Mouse (Mus musculus) embryonic facial prominence, embryonic 12.5 days (tissue): ENCODE measurements around the gene Stard13. TPM values are rescaled to one million over a fixed set of nuclear protein-coding genes. Genes with fewer than 3 reads are reported as not detected.

Source experiments
- ATAC-seq: fragments of 200-750 bp; cut with Nextera tagmentation; 2 replicates; pipeline ENCODE4 v1.8.0; 2017; ENCODE audit not compliant: insufficient number of reproducible peaks, insufficient read depth, low FRiP score, low TSS enrichment
- H3K27ac ChIP-seq: fragments of 300-500 bp; sonication (generic); 2 replicates; pipeline ENCODE4 v1.5.1; 2016; ENCODE audit warnings: mild to moderate bottlenecking
- H3K27me3 ChIP-seq: fragments of 300-500 bp; sonication (generic); 2 replicates; pipeline ENCODE4 v1.6.1; 2016; ENCODE audit warnings: mild to moderate bottlenecking, moderate library complexity
- H3K36me3 ChIP-seq: fragments of 300-500 bp; sonication (generic); 2 replicates; pipeline ENCODE4 v1.6.1; 2016; ENCODE audit warnings: mild to moderate bottlenecking
- H3K4me1 ChIP-seq: fragments of 300-500 bp; sonication (generic); 2 replicates; pipeline ENCODE4 v1.6.1; 2016
- H3K4me2 ChIP-seq: fragments of 300-500 bp; sonication (generic); replicated peaks from 2 replicates; pipeline ENCODE4 v1.6.1; 2016; ENCODE audit warnings: mild to moderate bottlenecking, moderate library complexity
- H3K4me3 ChIP-seq: fragments of 300-500 bp; sonication (generic); 2 replicates; pipeline ENCODE4 v1.5.1; 2016; ENCODE audit warnings: mild to moderate bottlenecking
- H3K9ac ChIP-seq: fragments of 300-500 bp; sonication (generic); 2 replicates; pipeline ENCODE4 v1.6.1; 2016; ENCODE audit warnings: mild to moderate bottlenecking, moderate library complexity
- H3K9me3 ChIP-seq: fragments of 300-500 bp; sonication (generic); 2 replicates; pipeline ENCODE4 v1.6.1; 2016; ENCODE audit warnings: mild to moderate bottlenecking, moderate library complexity
- WGBS: fragments of 180-500 bp; shearing (Covaris S2); methylation state at CpG from one replicate; pipeline ENCODE4 v1.1.7; 2016; 5-methylcytosine and 5-hydroxymethylcytosine counted together
- polyA plus RNA-seq: library from polyadenylated mRNA; unstranded; fragments of >200 nt; fragmentation: Nextera tagmentation; extraction: Ambion mirVana; gene quantifications from 2 replicates; pipeline ENCODE4 v1.2.1, GENCODE M21; 2016

The Stard13 gene
- polyA plus RNA-seq, 1 experiment from 2014 or later: 7.6 TPM

DNA sequence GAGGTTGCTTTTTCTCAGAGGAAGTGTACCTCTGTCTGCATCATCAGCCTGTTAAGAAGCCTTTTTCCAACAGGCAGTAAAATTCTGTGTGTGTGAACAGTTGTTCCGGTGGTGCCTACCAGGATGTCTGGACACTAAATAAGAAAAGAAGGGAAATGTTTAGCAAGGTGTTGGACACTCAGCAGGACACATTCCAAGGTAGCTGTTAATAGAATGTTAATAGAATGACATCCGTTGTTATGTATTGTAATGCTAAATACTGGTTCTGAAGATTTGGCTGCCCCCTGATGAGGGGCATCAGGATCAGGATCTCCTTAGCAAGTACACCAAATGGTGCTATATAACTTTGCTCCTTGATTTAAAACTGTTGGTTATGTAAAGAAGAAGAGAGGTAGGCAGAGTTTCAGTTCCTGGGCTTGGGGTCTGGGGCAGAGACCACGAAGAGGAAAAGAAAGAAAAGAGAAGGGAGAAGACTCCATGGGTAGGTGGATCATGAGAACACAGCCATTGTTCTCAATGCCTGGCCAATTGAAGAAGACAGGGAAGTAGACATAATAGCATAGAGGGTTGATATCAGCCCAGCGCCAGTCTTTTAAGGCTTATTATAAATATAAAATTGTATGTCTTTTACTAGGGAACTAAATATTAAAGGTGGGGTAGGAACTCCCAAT, 9.8 kb downstream of the Stard13 start:
- H3K9me3 ChIP-seq: no peaks in the 10 kb centered on the region
- H3K27ac ChIP-seq: no peak overlapping the region
- H3K27me3 ChIP-seq: no peaks in the 10 kb centered on the region
- no peaks in the 10 kb centered on the region for H3K4me1 ChIP-seq
- no peak overlapping the region for H3K4me2 ChIP-seq
- no peak overlapping the region for H3K4me3 ChIP-seq
- ATAC-seq: no peak
- H3K36me3 ChIP-seq: no peaks in the 10 kb centered on the region
- no peak overlapping the region for H3K9ac ChIP-seq
- WGBS: 67% methylated on average over 4 of the region's 4 CpGs

DNA sequence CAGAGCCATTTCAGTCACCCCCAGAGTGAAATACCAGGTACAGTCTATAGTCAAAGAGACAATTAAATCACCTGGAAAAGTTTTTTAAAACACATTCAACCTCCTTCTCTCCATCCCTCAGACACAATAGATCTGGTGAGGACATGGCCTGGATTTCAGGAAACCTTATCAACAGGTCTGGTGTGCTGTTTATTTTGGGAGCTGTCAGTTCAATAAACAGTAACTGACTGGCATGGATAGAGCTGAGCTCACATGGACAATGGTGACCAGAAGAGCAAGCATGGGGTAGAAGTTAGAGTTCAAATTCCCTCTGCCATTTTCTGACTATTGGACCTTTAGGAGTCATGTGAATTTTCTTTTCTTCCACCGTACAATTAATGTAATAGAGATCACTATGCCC, 10.8 kb downstream of the Stard13 start:
- 97% methylated on average over 1 of the region's 1 CpGs for WGBS
- H3K36me3 ChIP-seq: no peaks in the 10 kb centered on the region
- no peak for ATAC-seq
- no peak overlapping the region for H3K27ac ChIP-seq
- no peak overlapping the region for H3K4me2 ChIP-seq
- H3K27me3 ChIP-seq: no peaks in the 10 kb centered on the region
- H3K4me1 ChIP-seq: no peaks in the 10 kb centered on the region
- H3K4me3 ChIP-seq: no peak overlapping the region
- no peak overlapping the region for H3K9ac ChIP-seq
- no peaks in the 10 kb centered on the region for H3K9me3 ChIP-seq

DNA sequence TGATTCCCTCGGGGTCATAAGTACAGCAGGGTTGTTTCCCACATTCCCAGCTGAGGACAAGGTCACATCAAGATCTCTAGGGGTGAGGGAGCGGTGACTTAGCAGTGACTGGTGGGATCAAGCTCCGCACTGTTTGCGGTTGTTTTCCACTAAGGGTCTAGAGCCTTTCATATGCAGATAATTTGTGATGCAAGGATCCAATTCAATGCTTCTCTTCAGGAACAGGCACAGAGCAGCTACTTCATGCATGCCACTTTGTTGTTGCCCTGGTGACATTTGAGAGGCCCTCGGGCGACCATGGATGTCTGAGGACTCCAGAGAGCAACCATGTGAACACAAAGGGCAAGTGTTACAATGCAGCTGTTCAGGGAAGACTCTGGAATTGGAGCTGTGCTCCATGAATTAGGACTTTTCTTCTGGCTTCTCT, 14.9 kb downstream of the Stard13 start:
- Histone ChIP-seq H3K4me2 (no peak overlapping the region), H3K4me3 (no peak overlapping the region), H3K4me1 (0 out of 2 replicates have a peak, but pooled peaks cover 5% of the 10 kb centered on the region), H3K36me3 (no peaks in the 10 kb centered on the region), H3K9me3 (no peaks in the 10 kb centered on the region), H3K9ac (no peak overlapping the region), H3K27me3 (no peaks in the 10 kb centered on the region), H3K27ac (0 out of 2 replicates have a peak overlapping the region, but pooled peaks have one; percentile 23)
- 24% methylated on average over 6 of the region's 6 CpGs for WGBS
- no peak for ATAC-seq

DNA sequence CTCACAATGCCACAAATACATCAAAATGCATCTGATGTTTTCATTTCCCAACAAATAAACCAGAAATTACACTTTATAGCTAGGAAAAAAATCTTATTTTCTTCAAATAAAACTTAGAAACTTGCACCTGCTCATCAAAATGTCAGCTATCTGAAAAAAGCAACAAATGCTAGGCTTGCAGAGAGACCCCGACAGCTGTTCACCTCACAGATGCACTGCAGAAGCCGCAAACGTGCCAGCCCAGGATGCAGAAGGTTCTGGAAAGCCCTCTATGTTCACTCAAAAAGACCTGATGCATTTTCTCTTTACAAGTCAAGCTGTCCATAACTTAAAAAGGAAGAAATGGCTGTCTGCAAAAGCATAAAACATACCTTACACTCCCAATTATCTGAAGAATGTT, 20.5 kb downstream of the Stard13 start:
- Histone ChIP-seq H3K4me2 (no peak overlapping the region), H3K36me3 (no peaks in the 10 kb centered on the region), H3K27ac (no peak overlapping the region), H3K4me1 (0 out of 2 replicates have a peak, but pooled peaks cover 5% of the 10 kb centered on the region), H3K9ac (no peak overlapping the region), H3K9me3 (no peaks in the 10 kb centered on the region), H3K27me3 (no peaks in the 10 kb centered on the region), H3K4me3 (no peak overlapping the region)
- ATAC-seq: no peak
- 88% methylated on average over 3 of the region's 3 CpGs for WGBS

DNA sequence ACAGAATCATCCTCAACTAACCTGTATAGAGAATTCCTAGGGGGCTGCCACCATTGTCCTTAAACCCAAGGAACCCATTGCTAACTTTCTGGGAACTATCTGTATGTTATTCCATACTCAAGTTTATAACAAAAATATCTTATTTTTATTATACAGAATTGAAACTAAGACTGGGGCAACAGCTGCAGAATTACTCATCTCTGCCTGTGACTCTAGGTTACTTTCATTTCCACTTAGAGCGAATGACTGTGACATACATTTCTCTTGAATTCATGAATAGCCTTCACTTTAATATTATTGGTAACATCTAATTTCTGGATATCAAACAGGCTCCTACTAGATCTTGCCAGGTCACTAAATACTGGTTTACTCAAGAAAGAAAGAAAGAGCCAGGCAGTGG, 22.8 kb downstream of the Stard13 start:
- Histone ChIP-seq H3K9me3 (no peaks in the 10 kb centered on the region), H3K4me2 (no peak overlapping the region), H3K36me3 (no peaks in the 10 kb centered on the region), H3K4me1 (no peaks in the 10 kb centered on the region), H3K4me3 (no peak overlapping the region), H3K9ac (no peak overlapping the region), H3K27me3 (no peaks in the 10 kb centered on the region), H3K27ac (no peak overlapping the region)
- ATAC-seq: no peak
- WGBS: 87% methylated on average over 1 of the region's 1 CpGs

DNA sequence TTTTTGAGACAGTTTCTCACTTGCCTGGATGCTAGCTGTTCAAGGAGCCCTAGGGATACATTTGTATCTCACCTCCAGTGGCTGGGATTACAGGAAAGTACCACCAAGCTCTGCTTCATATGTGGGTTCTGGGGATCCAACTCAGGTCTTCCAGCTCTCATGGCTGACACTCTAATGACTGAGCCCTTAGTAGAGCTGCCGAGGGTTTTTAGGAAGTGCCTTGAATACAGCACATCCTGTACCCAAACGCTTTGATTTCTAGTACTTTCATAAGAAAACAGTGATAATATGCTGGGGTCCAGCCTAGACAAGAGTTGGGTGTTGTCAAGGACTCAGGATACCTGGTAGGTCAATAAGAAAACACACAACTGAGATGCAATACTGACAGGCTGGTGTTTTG, 23.6 kb downstream of the Stard13 start:
- no peaks in the 10 kb centered on the region for H3K36me3 ChIP-seq
- H3K27ac ChIP-seq: no peak overlapping the region
- H3K9ac ChIP-seq: no peak overlapping the region
- H3K4me2 ChIP-seq: no peak overlapping the region
- no peaks in the 10 kb centered on the region for H3K4me1 ChIP-seq
- H3K4me3 ChIP-seq: no peak overlapping the region
- no peaks in the 10 kb centered on the region for H3K9me3 ChIP-seq
- 91% methylated on average over 2 of the region's 2 CpGs for WGBS
- no peaks in the 10 kb centered on the region for H3K27me3 ChIP-seq
- ATAC-seq: no peak

DNA sequence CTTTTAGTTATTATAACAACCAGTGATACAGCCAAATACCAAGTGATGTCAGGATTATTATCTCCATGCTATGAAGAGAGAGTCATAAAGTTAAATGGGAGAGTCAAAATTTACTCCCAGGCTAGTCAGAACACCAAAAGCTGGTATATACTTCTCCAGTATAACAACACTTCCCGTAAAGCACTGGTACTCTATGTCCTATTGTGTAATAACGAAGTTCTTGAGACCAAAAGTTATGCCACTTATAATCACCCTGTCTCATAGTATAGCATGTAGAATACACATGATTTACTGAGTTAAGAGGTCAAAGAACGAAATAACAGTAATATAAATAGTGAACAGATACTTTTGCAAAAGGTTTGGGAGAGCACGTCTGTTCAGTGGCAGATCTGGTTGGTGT, 28.6 kb downstream of the Stard13 start:
- no peaks in the 10 kb centered on the region for H3K4me1 ChIP-seq
- H3K9me3 ChIP-seq: 0 out of 2 replicates have a peak, but pooled peaks cover 3% of the 10 kb centered on the region
- no peak overlapping the region for H3K9ac ChIP-seq
- no peak overlapping the region for H3K27ac ChIP-seq
- no peak for ATAC-seq
- H3K27me3 ChIP-seq: no peaks in the 10 kb centered on the region
- no peak overlapping the region for H3K4me3 ChIP-seq
- no peak overlapping the region for H3K4me2 ChIP-seq
- WGBS: 87% methylated on average over 4 of the region's 4 CpGs
- no peaks in the 10 kb centered on the region for H3K36me3 ChIP-seq

DNA sequence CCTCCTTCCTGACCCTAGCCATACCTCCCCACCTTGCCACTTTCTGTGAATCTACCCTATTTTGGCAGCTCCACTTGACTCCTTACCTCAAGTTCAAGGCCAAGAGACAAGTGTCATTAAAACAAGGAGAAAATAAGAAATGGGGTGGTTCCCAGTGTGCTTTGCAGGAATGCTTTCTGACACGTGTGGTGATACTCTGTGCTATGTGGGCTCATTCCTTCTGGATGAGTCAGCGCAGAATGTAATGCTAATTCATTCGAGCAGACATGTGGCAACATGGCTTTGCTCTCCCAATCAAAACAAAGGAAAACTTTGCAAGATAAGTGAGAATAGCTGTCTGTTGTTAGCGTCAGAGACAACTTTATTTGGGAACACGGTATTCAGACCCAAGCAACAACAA, 30.7 kb downstream of the Stard13 start:
- Histone ChIP-seq H3K27me3 (no peaks in the 10 kb centered on the region), H3K9me3 (0 out of 2 replicates have a peak, but pooled peaks cover 3% of the 10 kb centered on the region), H3K4me3 (no peak overlapping the region), H3K4me2 (no peak overlapping the region), H3K9ac (no peak overlapping the region), H3K4me1 (no peaks in the 10 kb centered on the region), H3K36me3 (no peaks in the 10 kb centered on the region), H3K27ac (no peak overlapping the region)
- 64% methylated on average over 5 of the region's 5 CpGs for WGBS
- ATAC-seq: no peak

DNA sequence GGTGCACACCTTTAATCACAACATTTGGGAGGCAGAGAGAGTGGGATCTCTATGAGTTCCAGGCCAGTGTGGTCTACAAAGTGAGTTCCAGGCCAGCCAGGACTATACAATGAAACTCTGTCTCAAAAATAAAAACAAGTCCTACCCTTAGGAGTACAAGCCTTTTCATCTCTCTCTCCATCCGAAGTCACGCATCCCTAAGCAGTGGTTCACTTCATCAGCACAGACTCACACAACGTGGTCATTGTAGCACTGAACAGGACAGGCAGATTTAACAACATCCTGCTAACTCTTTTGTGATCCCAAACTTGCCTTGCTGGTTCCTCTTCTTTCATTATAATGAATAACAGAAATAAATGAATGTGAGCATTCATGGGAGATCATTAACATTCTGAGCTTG, 32.4 kb downstream of the Stard13 start:
- no peak overlapping the region for H3K4me2 ChIP-seq
- H3K9ac ChIP-seq: no peak overlapping the region
- H3K4me3 ChIP-seq: no peak overlapping the region
- no peak for ATAC-seq
- H3K36me3 ChIP-seq: no peaks in the 10 kb centered on the region
- 58% methylated on average over 3 of the region's 3 CpGs for WGBS
- H3K27ac ChIP-seq: no peak overlapping the region
- no peaks in the 10 kb centered on the region for H3K27me3 ChIP-seq
- H3K9me3 ChIP-seq: 0 out of 2 replicates have a peak, but pooled peaks cover 3% of the 10 kb centered on the region
- no peaks in the 10 kb centered on the region for H3K4me1 ChIP-seq

DNA sequence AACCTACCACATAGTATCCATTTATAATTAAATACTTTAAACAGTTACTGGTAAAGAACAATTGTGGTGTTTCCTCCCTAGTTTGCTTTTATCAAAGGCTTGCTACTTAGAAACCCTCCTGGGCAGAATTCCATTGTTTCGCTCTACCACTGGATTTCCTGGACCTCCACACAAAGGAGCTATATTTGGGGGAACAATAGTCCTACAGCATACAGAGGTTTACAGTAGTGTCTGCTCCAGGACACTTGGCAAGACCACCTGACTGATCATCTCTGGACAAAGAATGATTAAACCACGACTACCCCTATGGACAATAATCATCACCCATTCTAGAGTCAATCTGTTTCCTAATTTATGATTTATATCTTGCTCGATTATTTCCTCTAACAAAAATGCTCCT, 34.4 kb downstream of the Stard13 start:
- Histone ChIP-seq H3K9me3 (0 out of 2 replicates have a peak, but pooled peaks cover 3% of the 10 kb centered on the region), H3K36me3 (no peaks in the 10 kb centered on the region), H3K4me3 (no peak overlapping the region), H3K27me3 (no peaks in the 10 kb centered on the region), H3K4me2 (no peak overlapping the region), H3K4me1 (no peaks in the 10 kb centered on the region), H3K9ac (no peak overlapping the region), H3K27ac (no peak overlapping the region)
- WGBS: 84% methylated on average over 3 of the region's 3 CpGs
- no peak for ATAC-seq

DNA sequence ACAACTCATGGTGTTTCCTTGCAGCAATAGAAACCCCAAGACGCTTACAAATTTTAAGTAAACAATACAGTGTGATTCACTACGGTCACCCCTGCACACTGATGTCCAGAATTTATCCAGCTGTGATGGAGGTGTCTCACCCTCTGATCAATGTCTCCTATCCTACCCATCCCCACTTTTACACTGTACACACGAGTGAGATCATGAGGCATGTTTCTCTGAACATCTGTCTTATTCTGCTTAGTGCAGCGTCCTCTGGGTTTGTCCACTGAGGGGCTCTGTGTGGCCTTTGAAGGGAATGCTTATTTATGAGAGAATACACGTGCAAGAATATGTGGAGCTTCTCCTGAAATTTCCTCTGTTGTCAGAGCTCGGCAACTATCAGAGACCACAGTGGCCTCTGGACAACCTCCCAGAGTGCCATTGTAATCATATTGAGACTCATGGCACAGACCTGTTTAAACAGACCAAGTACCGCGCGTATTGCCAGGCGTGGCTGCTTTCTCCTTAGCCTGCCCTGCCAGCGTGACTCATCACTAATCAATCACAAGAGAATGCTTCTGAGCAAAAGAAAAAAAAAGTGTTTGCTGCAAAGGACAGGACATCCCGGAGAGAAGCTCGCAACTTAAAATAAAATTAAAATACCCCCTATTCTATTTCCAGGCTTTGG, 36.9 kb downstream of the Stard13 start:
- no peak overlapping the region for H3K9ac ChIP-seq
- no peak overlapping the region for H3K4me2 ChIP-seq
- H3K36me3 ChIP-seq: no peaks in the 10 kb centered on the region
- no peak overlapping the region for H3K4me3 ChIP-seq
- H3K27me3 ChIP-seq: no peaks in the 10 kb centered on the region
- ATAC-seq: no peak
- no peaks in the 10 kb centered on the region for H3K4me1 ChIP-seq
- 75% methylated on average over 13 of the region's 13 CpGs for WGBS
- 0 out of 2 replicates have a peak, but pooled peaks cover 2% of the 10 kb centered on the region for H3K9me3 ChIP-seq
- no peak overlapping the region for H3K27ac ChIP-seq

DNA sequence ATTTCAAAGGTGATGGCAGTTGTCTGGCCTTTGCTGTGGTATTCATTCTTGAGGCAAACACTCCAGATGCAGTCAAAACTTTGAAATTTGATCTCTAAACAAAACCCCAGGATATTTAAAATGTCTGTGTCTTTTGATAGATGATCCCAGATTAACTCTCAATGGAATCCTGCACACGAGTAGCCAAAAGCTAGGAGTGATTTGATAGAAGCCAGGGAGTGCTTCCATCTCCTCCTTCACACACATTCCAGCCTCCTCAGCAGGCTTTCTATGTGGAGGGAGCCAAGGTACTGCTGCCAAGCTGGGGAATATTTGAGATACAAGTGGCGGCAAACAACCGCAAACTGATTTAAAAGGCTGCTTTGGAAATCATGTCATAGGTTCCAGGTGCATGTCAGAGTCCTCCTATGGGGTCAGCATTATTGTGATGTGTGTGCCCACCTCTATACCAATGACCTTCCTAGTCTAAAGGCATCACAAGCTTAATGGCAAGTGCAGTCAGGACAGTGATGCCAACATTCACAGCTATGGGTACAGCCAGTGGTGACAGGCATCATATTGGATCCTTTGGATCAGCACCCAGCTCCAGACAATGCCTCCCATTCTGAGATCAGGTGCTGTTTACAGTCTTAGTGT, 39.6 kb downstream of the Stard13 start:
- Histone ChIP-seq H3K4me2 (no peak overlapping the region), H3K9ac (no peak overlapping the region), H3K9me3 (no peaks in the 10 kb centered on the region), H3K4me3 (no peak overlapping the region), H3K36me3 (no peaks in the 10 kb centered on the region), H3K4me1 (0 out of 2 replicates have a peak, but pooled peaks cover 4% of the 10 kb centered on the region), H3K27me3 (no peaks in the 10 kb centered on the region), H3K27ac (no peak overlapping the region)
- WGBS: 56% methylated on average over 3 of the region's 3 CpGs
- no peak for ATAC-seq
